16 mouse cellular contexts compared by ENCODE assay signal in genomic region chr19:38593225-38593897, GRCm38 (mm10).
DNase-seq lines count a peak whose midpoint lies in the region; ATAC-seq and TF ChIP-seq lines count a peak whose summit lies in the region.
"Had no signal": no experiment of that assay in that cellular context is flagged by ENCODE, and none has a peak within 500 bp of the region (broad histone marks: within the 10 kb centered on the region; RNA-seq: fewer than 3 reads in every experiment).

No protein-coding gene starts in this region.

- no peak overlapping the region for H3K4me3 ChIP-seq in heart, adult 2 months
- no peak overlapping the region for H3K4me3 ChIP-seq in heart, embryonic 11.5 days (ENCODE audit: low read depth, low read length)
- H3K4me3 ChIP-seq in lung, postnatal 0 days (ENCODE audit: low read depth, low read length) = no peak overlapping the region
- H3K4me3 ChIP-seq in stomach, embryonic 15.5 days (replicated peaks) = no peak overlapping the region
- H3K4me3 ChIP-seq: embryonic facial prominence, embryonic 12.5 days; liver, embryonic 13.5 days; megakaryocyte, embryonic 14.5 days had no signal

- H3K9ac ChIP-seq in heart, adult 2 months (ENCODE audit: low read depth, low read length) = no peak overlapping the region
- no peak overlapping the region for H3K9ac ChIP-seq in heart, embryonic 11.5 days (ENCODE audit: low read depth, low read length)
- H3K9ac ChIP-seq in lung, postnatal 0 days (replicated peaks; ENCODE audit: low read depth) = no peak overlapping the region
- H3K9ac ChIP-seq in stomach, embryonic 15.5 days = no peak overlapping the region
- H3K9ac ChIP-seq: embryonic facial prominence, embryonic 12.5 days; liver, embryonic 13.5 days had no signal

- TF ChIP-seq EP300 in heart, adult 2 months (IDR thresholded peaks at IDR 0.05; ENCODE audit: insufficient read depth, low read depth, low read length) = no peak
- no peak for TF ChIP-seq EP300 in lung, postnatal 0 days (IDR thresholded peaks at IDR 0.05)

- H3K9me3 ChIP-seq in heart, embryonic 11.5 days (replicated peaks; ENCODE audit: control insufficient read depth, low read length) = no peaks in the 10 kb centered on the region
- no peaks in the 10 kb centered on the region for H3K9me3 ChIP-seq in lung, postnatal 0 days (ENCODE audit: low read length)
- H3K9me3 ChIP-seq in stomach, embryonic 15.5 days = no peaks in the 10 kb centered on the region
- H3K9me3 ChIP-seq: embryonic facial prominence, embryonic 12.5 days; liver, embryonic 13.5 days had no signal

- 64% methylated on average over 12 of the region's 12 CpGs for WGBS in heart, adult 2 months
- WGBS in heart, embryonic 11.5 days (ENCODE audit: insufficient replicate concordance) = 82% methylated on average over 12 of the region's 12 CpGs
- 56% methylated on average over 12 of the region's 12 CpGs for WGBS in lung, postnatal 0 days
- WGBS in stomach, embryonic 15.5 days = 56% methylated on average over 12 of the region's 12 CpGs

- no peaks in the 10 kb centered on the region; the same call in none of the 2 replicates for H3K36me3 ChIP-seq in heart, adult 2 months (ENCODE audit: control insufficient read depth, insufficient read depth, low read length)
- H3K36me3 ChIP-seq in heart, embryonic 11.5 days (ENCODE audit: control insufficient read depth, insufficient read depth, low read length) = no peaks in the 10 kb centered on the region
- H3K36me3 ChIP-seq in lung, postnatal 0 days (ENCODE audit: insufficient read depth, low read length) = no peaks in the 10 kb centered on the region
- no peaks in the 10 kb centered on the region for H3K36me3 ChIP-seq in stomach, embryonic 15.5 days
- H3K36me3 ChIP-seq: embryonic facial prominence, embryonic 12.5 days; liver, embryonic 13.5 days had no signal

- intact Hi-C loops in heart, adult 2 months (cut with DNase I) = no loop called here
- intact Hi-C loops in left cerebral cortex, postnatal 36 days (cut with DNase I) = no loop called here

- peak overlapping the region; percentile 34 for H3K27ac ChIP-seq in heart, adult 2 months
- no peak overlapping the region for H3K27ac ChIP-seq in heart, embryonic 11.5 days (ENCODE audit: low read depth, low read length)
- H3K27ac ChIP-seq in lung, postnatal 0 days (ENCODE audit: low read length) = no peak overlapping the region
- peak overlapping the region; percentile 28; the same call in 1 of the 2 replicates for H3K27ac ChIP-seq in stomach, embryonic 15.5 days
- H3K27ac ChIP-seq: embryonic facial prominence, embryonic 12.5 days; liver, embryonic 13.5 days had no signal

- no peak for DNase-seq in heart, adult 2 months
- DNase-seq in lung, postnatal 0 days (ENCODE audit: low spot score) = peak; percentile 23
- DNase-seq in lung, postnatal 25 days (ENCODE audit: low spot score) = no peak
- peak; percentile 22 for DNase-seq in adrenal gland, postnatal 10 days
- no peak for DNase-seq in c-Kit-positive CD71-positive TER-119-positive erythroid progenitor cells, embryonic 14.5 days (ENCODE audit: low spot score)
- no peak for DNase-seq in left cerebral cortex, postnatal 36 days (ENCODE audit: low spot score in 2 of 2)
- DNase-seq: cerebellum, postnatal 25 days; gastrocnemius, postnatal 25 days; heart, postnatal 10 days; liver, embryonic 13.5 days had no signal

- H3K79me2 ChIP-seq in heart, adult 2 months (replicated peaks; ENCODE audit: control insufficient read depth, insufficient read depth, low read length) = no peaks in the 10 kb centered on the region

- H3K4me1 ChIP-seq in heart, adult 2 months (ENCODE audit: control insufficient read depth, insufficient read depth, low read length) = peaks cover 12% of the 10 kb centered on the region
- no peaks in the 10 kb centered on the region for H3K4me1 ChIP-seq in heart, embryonic 11.5 days (ENCODE audit: control insufficient read depth, insufficient read depth, low read length)
- no peaks in the 10 kb centered on the region for H3K4me1 ChIP-seq in lung, postnatal 0 days (ENCODE audit: insufficient read depth, low read depth, low read length)
- peaks cover 8% of the 10 kb centered on the region; the same call in 1 of the 2 replicates for H3K4me1 ChIP-seq in stomach, embryonic 15.5 days
- H3K4me1 ChIP-seq: embryonic facial prominence, embryonic 12.5 days; liver, embryonic 13.5 days; megakaryocyte, embryonic 14.5 days had no signal

- no peak for TF ChIP-seq CTCF in heart, adult 2 months (IDR thresholded peaks at IDR 0.05)
- no peak for TF ChIP-seq CTCF in lung, postnatal 0 days (IDR thresholded peaks at IDR 0.05)

- TF ChIP-seq POLR2A in heart, adult 2 months (IDR thresholded peaks at IDR 0.05; ENCODE audit: insufficient read depth, low read depth, low read length) = no peak

- ATAC-seq in heart, embryonic 11.5 days (replicated peaks; ENCODE audit: insufficient number of reproducible peaks, low FRiP score, low TSS enrichment) = no peak
- no peak for ATAC-seq in lung, postnatal 0 days
- ATAC-seq in stomach, embryonic 15.5 days (ENCODE audit: insufficient read depth, low FRiP score, low read depth) = no peak
- ATAC-seq: forebrain, embryonic 14.5 days; hindbrain, embryonic 16.5 days had no signal

- H3K4me2 ChIP-seq in heart, embryonic 11.5 days = no peak overlapping the region
- no peak overlapping the region for H3K4me2 ChIP-seq in lung, postnatal 0 days (replicated peaks; ENCODE audit: low read depth, low read length)
- H3K4me2 ChIP-seq in stomach, embryonic 15.5 days = no peak overlapping the region
- H3K4me2 ChIP-seq: embryonic facial prominence, embryonic 12.5 days; liver, embryonic 13.5 days had no signal

- H3K27me3 ChIP-seq in heart, adult 2 months (ENCODE audit: control insufficient read depth, insufficient read depth, low read length) = no peaks in the 10 kb centered on the region
- H3K27me3 ChIP-seq in heart, embryonic 11.5 days (ENCODE audit: control insufficient read depth, insufficient read depth, low read length) = no peaks in the 10 kb centered on the region
- H3K27me3 ChIP-seq in lung, postnatal 0 days (replicated peaks; ENCODE audit: insufficient read depth, low read length) = no peaks in the 10 kb centered on the region
- no peaks in the 10 kb centered on the region for H3K27me3 ChIP-seq in stomach, embryonic 15.5 days (replicated peaks)
- H3K27me3 ChIP-seq: embryonic facial prominence, embryonic 12.5 days; liver, embryonic 13.5 days; megakaryocyte, embryonic 14.5 days had no signal

Comparison
In these comparisons a context has a peak if more than half of its experiments do, and no peak if none do; other contexts are left out.
1. DNase-seq: peak in lung, postnatal 0 days (single experiment) and adrenal gland, postnatal 10 days (single experiment); none in heart, adult 2 months (0 of 2), lung, postnatal 25 days (single experiment), c-Kit-positive CD71-positive TER-119-positive erythroid progenitor cells, embryonic 14.5 days (single experiment) and left cerebral cortex, postnatal 36 days (0 of 2).
2. H3K27ac ChIP-seq: peak in heart, adult 2 months (single experiment) and stomach, embryonic 15.5 days (single experiment); none in heart, embryonic 11.5 days (single experiment) and lung, postnatal 0 days (single experiment).